Mouse (Mus musculus) testis, adult 2 months (tissue): ENCODE measurements around the gene Vps26c. TPM values are rescaled to one million over a fixed set of nuclear protein-coding genes. Genes with fewer than 3 reads are reported as not detected.

Source experiments
- H3K27ac ChIP-seq: fragments of 200-500 bp; 2 replicates; pipeline ENCODE4 v1.5.1; 2012; ENCODE audit warnings: low read depth, low read length; ENCODE audit not compliant: control insufficient read depth, insufficient read depth
- H3K27me3 ChIP-seq: fragments of 200-500 bp; 2 replicates; pipeline ENCODE4 v1.6.1; 2012; ENCODE audit warnings: mild to moderate bottlenecking, low read length, moderate library complexity; ENCODE audit not compliant: control insufficient read depth, insufficient read depth
- H3K36me3 ChIP-seq: fragments of 200-500 bp; 2 replicates; pipeline ENCODE4 v1.6.1; 2012; ENCODE audit warnings: mild to moderate bottlenecking, low read length; ENCODE audit not compliant: control insufficient read depth, insufficient read depth
- H3K4me1 ChIP-seq: fragments of 200-500 bp; 2 replicates; pipeline ENCODE4 v1.6.1; 2012; ENCODE audit warnings: low read length; ENCODE audit not compliant: control insufficient read depth, insufficient read depth
- H3K4me3 ChIP-seq: fragments of 200-500 bp; 2 replicates; pipeline ENCODE4 v1.5.1; 2012; ENCODE audit warnings: low read depth, mild to moderate bottlenecking, low read length, moderate library complexity, mixed read lengths; ENCODE audit not compliant: control insufficient read depth
- CTCF ChIP-seq: fragments of 200-500 bp; IDR thresholded peaks from 2 replicates; pipeline ENCODE4 v1.5.1; 2012; ENCODE audit warnings: low read depth, mild to moderate bottlenecking, inconsistent platforms, low read length, moderate library complexity; ENCODE audit not compliant: control insufficient read depth, insufficient read depth, insufficient replicate concordance
- POLR2A ChIP-seq: fragments of 200-500 bp; IDR thresholded peaks from 2 replicates; pipeline ENCODE4 v1.6.1; 2012; ENCODE audit warnings: low read depth, mild to moderate bottlenecking, inconsistent platforms, low read length, moderate library complexity; ENCODE audit not compliant: control insufficient read depth
- polyA plus RNA-seq: library from polyadenylated mRNA; depleted of rRNA; stranded (reverse); fragments of >200 nt; gene quantifications from 2 replicates; pipeline ENCODE4 v1.2.3, GENCODE M21; 2012

The Vps26c gene
- polyA plus RNA-seq, 1 experiment, result 14.2 TPM

GRCm38 (mm10) chr16:94569229-94570176, 42.9 kb upstream of the Vps26c start, which contains the start of gene Dyrk1a:
Gene Dyrk1a, plus strand, starts transcription at chr16:94570010.
- no peak for TF ChIP-seq CTCF
- TF ChIP-seq POLR2A, result 0 out of 2 replicates have a peak, but pooled peaks have one; percentile 6
- H3K27ac ChIP-seq, result peak within 1 kb of the TSS; percentile 98
- peak within 1 kb of the TSS; percentile 99 for H3K4me3 ChIP-seq
- no peaks in the 10 kb centered on the region for H3K36me3 ChIP-seq
- no peaks in the 10 kb centered on the region for H3K27me3 ChIP-seq
- H3K4me1 ChIP-seq, result peaks cover 15% of the 10 kb centered on the region

- TF ChIP-seq CTCF, result no peak
- TF ChIP-seq POLR2A, result peak; percentile 57; the same call in 1 of the 2 replicates
- H3K4me3 ChIP-seq, result peak overlapping the region; percentile 87
- H3K36me3 ChIP-seq, result no peaks in the 10 kb centered on the region
- H3K27me3 ChIP-seq, result no peaks in the 10 kb centered on the region
- peaks cover 13% of the 10 kb centered on the region for H3K4me1 ChIP-seq
- H3K27ac ChIP-seq, result peak overlapping the region; percentile 90
Measured at GRCm38 (mm10) chr16:94568335-94569228, 42.0 kb upstream of the Vps26c start.

- Histone ChIP-seq H3K27ac (no peak overlapping the region), H3K4me1 (peaks cover 13% of the 10 kb centered on the region), H3K4me3 (peak overlapping the region; percentile 6; the same call in 1 of the 2 replicates), H3K36me3 (no peaks in the 10 kb centered on the region), H3K27me3 (no peaks in the 10 kb centered on the region)
- TF ChIP-seq CTCF (no peak), POLR2A (no peak)
Measured at GRCm38 (mm10) chr16:94567751-94568150, 41.1 kb upstream of the Vps26c start.

GRCm38 (mm10) chr16:94566834-94567585, 40.4 kb upstream of the Vps26c start:
- TF ChIP-seq CTCF, result no peak
- TF ChIP-seq POLR2A, result no peak
- Histone ChIP-seq H3K4me1 (peaks cover 12% of the 10 kb centered on the region), H3K36me3 (no peaks in the 10 kb centered on the region), H3K27ac (no peak overlapping the region), H3K4me3 (no peak overlapping the region), H3K27me3 (no peaks in the 10 kb centered on the region)

GRCm38 (mm10) chr16:94566124-94566523, 39.5 kb upstream of the Vps26c start:
- no peaks in the 10 kb centered on the region for H3K36me3 ChIP-seq
- H3K4me1 ChIP-seq, result peaks cover 10% of the 10 kb centered on the region
- H3K4me3 ChIP-seq, result no peak overlapping the region
- TF ChIP-seq CTCF (no peak), POLR2A (no peak)
- no peak overlapping the region for H3K27ac ChIP-seq
- H3K27me3 ChIP-seq, result no peaks in the 10 kb centered on the region

- no peaks in the 10 kb centered on the region for H3K27me3 ChIP-seq
- H3K27ac ChIP-seq, result no peak overlapping the region
- no peaks in the 10 kb centered on the region for H3K36me3 ChIP-seq
- peaks cover 4% of the 10 kb centered on the region for H3K4me1 ChIP-seq
- H3K4me3 ChIP-seq, result no peak overlapping the region
- TF ChIP-seq POLR2A (no peak), CTCF (no peak)
Measured at GRCm38 (mm10) chr16:94560618-94561017, 34.0 kb upstream of the Vps26c start.
